Mouse (Mus musculus) kidney, adult 9 months (tissue): Measurements from ENCODE around the gene Uck2.

Experiments used
- DNase-seq: peaks from one replicate; pipeline ENCODE4 v3.0.0; 2022

The Uck2 gene

DNA sequence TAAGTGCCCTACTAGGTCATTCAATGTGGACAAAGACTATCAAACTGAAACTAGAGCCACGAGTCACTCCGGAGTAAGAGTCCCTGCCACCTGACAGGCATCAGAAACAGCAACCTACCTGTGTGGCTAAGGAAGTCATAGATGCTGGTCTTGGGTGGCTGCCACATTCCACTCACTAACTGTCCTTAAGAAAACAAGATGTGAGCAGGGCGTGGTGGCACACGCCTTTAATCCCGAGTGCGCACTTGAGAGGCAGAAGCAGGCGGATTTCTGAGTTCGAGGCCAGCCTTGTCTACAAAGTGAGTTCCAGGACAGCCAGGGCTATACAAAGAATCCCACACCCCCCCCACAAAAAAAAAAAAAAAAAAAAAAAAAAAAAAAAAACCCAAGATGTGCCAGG lies 35.2 kb downstream of the Uck2 start:
- no peak for DNase-seq

DNA sequence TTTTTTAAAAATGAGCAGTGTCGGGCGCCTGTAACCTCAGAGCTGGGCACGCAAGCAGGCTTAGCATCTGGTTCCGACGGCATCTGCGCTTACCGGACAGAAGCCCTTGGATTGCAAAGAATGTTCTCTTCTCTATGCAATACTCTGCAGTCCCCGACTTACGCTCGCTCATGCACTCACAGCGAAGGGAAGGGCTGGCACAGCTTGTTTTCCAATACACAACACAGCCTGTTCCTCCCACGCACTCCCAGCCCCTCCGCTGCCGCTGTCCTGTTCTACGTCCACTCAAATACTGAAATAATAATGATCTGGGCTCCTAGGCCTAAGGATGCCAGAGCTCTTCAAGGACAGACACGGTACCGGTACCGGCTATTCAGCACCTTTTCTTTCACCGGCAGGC lies 35.9 kb downstream of the Uck2 start:
- no peak for DNase-seq

DNA sequence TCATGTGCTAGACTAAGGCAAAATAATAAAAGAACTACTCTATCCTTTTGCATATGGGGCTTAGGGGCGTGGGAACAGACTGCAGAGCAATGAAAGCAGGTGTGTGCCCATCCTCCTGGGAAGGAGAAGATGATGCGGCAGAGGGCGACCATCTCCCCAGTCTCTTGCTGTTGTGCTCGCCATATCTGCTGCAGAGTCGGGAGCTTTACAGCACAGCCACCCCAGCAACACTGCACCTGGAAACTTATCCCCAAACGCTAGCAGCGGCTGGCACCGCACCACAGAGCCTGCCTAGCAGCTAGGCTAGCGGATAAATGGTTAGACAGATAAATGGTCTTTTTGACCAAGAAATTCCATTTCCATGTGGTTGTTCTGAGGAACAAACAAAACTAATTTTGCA lies 37.2 kb downstream of the Uck2 start:
- DNase-seq: no peak

DNA sequence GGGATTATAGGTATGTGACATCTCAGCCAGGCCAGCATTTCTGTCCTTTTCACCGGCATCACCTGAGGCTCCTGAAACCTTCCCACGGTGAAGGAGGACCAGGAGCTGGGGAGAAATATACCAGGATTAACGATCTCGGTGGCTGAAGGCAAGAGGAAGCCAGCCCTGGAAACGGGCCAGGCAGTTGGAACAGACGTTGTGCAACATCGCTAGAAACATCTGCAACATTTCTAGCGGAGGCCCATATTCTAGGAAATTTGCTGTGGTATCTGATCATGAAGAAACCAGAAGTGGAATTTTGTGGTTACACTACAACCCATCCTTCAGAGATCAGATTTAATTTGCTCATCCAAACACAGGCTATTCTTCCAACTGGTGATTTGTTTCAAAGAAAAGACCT lies 38.1 kb downstream of the Uck2 start:
- DNase-seq: peak; percentile 35

DNA sequence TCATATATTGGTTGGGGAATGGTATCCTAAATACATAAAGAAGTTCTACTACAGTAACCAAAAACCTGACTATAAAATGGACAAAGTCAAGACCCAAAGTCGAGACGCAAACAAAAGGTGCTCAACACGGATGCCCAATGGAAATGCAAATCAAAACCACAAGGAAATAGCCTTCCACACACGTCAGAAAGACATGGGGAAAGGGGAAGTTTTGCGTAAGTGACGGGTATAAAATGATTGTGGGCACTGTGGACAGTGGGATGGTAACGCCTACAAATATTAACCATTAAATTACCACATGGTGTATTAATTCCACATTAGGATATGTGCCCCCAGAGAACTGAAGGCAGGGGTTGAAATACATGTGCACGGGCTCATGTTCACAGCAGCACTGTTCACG lies 38.8 kb downstream of the Uck2 start:
- no peak for DNase-seq

DNA sequence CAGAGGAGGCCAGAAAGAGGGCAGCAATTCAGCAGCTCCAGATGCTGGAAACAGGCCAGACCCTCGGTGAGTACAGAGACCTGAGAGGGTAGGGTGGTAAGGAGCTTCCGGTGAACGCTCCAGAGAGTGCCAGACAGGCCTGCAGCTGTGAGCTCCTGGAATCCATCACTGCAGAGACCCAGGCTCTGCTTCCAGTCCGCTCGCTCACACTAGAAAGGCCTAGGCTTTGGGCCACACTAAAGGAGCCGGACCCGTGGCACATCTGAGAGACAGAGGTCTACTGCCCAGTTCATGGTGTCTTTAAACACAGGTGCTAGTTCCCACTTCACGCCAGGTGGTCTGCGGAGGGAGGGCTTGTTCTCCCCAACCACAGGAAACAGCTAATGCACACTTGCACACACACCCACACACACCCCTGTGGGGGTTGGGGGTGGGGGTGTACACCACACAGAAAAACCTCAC lies 39.9 kb downstream of the Uck2 start:
- DNase-seq: no peak

DNA sequence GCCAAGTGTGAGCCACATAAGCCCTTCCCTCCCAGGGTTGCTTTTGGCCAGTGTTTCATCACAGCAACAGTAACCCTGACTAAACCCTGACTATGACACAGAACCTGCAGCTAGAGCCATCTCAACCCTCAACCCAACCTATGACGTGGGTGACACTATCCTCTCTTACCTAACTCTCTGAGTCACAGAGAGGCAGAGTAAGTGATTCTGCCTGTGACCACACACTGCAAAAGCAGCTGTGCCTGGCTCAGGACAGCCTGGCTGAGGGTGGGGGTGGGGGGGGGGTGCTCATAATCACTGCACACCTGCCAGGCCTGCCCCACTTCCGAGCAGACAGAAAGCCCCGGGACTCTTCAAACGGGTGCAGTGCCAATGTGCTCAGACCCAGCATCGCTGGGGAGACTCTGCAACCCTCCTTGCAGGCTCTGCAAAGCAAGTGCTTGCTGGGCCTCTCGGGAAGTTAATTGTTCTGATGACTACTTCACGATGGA lies 42.9 kb downstream of the Uck2 start:
- no peak for DNase-seq

DNA sequence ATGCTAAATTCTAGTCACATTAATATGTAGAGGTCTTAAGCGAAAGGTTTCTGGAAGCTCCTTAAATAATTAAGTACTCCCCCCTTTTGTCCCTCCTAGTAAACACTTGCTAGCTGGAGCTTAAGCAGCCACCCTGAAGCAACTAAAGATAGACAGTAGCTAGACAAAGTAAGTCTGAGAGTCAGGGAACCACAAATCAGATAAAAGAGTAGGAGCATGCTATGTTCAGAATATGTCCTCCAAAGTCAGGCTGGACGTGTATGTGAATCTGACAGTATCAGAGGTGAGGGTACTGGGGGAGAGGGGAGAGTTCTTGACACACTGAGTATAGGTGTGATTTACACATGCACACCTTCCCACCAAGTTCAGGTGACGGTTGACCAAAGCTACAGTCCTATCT lies 43.6 kb downstream of the Uck2 start:
- DNase-seq: no peak

DNA sequence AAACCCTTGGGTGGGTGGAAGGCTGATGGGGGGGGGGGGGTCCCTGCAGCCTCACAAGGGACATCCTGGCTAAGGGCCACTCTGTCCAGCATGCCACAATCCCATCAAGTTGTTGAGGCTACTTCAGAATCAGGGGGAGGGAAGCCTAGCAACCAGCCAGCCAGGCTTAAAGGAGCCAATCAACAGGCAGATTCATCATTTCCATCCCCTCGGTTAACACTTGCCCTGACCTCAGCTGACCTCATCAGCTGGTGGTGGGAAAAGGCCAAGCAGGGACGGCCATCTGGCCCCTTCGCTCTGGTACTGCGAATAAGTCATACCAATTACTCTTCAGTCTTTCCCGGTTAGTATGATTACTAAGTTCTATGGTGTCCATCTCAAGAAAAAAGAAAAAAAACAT lies 44.8 kb downstream of the Uck2 start:
- no peak for DNase-seq

DNA sequence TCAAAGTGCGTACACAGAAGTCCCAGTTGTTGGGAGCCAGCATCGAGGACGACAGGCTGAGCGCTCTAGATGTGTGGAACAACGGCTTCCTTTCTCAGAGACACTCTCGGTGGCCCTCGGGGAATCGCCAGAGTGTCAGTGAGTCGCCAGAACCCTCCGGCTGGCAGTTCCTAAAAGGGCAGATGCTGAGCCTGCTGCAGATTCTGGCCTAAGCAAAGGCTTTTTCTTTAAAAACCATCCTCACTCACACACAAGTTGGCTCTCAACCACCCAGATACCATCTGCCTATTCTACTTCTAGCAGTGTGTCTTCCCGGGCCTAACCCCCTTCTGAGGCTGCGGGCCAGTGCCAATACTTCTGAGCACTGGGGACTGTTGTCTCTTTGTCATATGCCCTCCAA lies 45.2 kb downstream of the Uck2 start:
- no peak for DNase-seq

DNA sequence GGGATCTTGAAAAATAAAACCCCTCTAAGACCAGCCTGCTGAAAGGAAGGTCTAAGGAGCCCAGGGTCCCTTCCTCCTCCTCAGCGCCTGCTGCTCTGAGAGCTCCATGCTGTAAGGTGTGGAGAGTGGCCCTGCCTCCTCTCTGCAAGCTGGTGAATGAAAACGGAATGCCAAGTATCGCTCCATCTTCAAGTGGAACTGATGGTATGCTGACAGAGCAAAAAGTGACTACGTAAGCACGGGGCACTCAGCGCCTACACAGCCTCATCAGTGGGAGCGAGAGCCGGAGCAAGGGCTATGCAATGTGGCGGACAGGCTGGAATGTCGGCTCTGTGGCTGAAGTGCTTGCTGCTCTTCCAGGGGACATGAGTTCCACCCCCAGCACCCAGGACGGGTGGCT lies 47.3 kb downstream of the Uck2 start:
- DNase-seq: no peak

DNA sequence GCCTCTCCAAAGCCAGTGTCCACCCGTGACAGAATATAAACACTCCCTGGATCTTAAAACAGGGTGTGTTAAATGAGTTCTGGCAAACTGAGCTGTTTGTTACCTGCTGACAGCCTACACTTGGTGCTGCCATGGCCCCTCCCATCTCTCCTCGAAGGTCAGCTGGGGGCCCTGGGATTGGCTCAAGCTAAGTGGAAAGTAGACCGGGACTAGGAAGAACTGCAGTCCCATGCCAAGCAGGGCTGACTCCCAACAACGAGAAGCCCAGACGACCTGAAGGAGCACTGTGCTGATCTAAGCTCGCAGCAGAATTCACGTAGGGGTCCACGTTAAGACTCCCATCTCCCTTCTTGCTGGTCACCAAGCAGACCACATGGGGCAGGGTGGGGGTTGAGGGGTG lies 48.3 kb downstream of the Uck2 start:
- no peak for DNase-seq

DNA sequence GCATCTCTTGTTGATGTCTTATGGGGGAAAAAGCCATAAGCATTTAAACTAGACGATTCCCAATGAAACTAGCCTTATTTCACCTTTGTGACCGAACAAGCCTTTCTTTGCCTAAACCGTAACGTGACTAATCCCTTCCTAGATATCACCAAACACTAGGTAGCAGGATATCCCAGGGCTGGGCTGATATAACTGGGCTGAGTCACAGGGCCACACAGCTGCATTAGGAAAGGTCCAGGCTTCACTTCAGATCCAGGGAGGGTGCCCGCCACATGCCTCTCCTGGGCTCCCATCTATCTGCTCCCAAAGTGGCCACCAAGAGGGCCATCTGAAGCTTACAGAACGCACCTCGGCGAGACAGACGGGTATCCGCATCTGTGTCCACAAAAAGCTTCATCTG lies 50.8 kb downstream of the Uck2 start:
- DNase-seq: no peak

DNA sequence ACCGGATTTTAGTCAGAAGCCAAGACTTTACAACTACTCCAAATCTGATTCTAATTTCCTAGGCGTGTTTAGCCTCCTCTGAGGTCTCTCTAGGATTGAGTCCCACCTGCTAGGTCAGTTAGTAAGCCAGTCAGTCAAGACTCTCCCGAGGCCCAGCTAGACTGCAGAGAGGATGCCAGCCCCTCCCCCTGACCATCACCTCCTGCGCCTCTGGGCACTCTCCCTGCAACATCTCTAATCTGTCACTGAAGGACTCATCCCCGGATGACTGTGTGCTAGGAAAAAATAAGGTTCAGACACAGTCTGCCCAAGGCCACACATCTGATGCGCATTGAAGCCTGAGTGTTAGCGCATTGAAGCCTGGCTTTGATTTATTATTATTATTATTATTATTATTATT lies 52.2 kb downstream of the Uck2 start:
- no peak for DNase-seq

DNA sequence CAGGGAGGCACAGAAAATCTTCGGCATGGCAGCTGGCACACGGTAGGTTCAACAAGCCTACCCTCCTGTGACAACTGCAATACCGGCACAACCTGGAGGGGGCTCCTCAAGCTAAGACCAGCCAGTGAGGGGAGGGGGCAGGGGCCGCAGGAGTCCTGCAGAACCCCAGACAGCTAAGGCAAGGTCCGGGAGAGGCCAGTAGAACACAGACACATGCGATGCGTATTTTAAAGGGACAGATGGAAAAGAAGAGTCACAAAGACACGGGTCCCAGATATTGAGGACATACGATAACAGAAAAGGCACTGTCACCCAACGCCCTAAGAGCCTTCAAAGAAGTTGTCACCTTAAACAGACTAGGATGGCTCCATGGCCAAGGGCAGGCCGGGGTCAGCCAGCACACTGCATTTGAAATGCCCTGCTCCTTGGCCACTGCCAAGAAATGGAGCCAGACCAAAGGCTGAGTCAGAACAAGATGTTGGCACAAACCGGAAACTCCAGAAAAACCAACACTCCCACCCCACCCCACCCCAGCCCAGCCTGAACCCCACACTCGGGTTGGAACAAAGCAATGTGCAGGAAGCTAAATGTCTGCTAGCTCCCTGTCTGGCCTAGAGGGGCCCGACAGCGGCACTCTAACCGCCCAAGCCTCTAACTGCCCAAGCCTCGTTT lies 53.4 kb downstream of the Uck2 start:
- no peak for DNase-seq

DNA sequence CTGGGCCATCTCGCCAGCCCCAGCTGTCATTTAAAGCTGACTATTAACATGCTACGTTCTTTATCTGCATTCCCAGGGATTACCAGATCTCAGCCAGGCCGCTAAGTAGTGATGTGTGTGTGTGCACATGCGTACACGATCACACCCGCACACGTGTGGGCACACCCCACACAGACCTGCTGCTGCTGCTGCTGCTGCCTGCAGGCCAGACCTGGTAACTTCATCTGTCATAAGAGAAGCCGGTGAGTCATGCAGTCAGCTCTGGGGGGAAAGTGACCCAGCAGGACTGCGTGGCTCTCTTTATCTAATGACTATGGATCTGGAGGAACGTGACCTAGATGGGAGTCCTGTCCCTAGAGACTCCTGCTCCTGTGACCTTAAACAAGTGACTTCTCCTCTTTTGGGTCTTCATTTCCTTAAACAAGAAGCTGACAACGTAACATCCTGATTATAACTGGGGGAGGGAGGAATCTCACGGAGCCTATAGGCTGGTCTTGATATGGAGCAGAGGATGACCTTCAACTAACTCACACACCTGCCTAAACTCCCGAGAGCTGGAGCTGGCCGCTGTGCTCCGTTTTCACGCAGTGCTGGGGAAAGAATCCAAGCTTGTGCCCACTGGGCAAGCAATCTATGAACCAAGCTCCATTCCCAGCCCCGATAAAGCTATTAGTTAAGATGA lies 54.0 kb downstream of the Uck2 start:
- DNase-seq: no peak

DNA sequence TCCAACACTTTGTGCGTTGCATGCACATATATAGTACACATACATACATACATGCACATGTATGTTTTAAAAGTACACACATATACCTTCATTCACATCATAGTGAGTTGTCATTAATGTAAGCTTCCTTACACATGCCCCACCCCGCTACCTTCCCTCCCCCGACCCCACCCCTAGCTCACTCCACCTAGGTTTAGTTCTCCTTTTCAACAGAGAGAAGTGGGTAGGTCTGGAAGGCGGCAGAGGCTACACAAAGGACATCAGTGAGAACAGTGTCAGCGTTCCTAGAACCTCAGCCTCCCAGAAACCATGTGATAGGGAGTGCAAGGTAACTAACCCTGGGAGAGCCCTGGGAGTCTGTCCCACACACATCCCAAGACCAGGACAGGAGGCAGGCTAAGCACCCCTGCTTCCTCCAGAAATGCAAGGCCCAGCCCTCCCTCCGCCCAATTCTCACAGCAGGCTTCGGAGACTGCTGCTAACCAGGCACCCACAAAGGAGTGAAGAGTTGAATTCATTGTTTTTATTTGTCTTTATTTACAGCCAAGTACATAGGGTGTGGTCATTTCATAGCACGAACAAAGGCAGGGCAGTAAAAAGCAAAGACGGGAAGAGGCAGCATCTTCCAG lies 62.6 kb downstream of the Uck2 start:
- no peak for DNase-seq

DNA sequence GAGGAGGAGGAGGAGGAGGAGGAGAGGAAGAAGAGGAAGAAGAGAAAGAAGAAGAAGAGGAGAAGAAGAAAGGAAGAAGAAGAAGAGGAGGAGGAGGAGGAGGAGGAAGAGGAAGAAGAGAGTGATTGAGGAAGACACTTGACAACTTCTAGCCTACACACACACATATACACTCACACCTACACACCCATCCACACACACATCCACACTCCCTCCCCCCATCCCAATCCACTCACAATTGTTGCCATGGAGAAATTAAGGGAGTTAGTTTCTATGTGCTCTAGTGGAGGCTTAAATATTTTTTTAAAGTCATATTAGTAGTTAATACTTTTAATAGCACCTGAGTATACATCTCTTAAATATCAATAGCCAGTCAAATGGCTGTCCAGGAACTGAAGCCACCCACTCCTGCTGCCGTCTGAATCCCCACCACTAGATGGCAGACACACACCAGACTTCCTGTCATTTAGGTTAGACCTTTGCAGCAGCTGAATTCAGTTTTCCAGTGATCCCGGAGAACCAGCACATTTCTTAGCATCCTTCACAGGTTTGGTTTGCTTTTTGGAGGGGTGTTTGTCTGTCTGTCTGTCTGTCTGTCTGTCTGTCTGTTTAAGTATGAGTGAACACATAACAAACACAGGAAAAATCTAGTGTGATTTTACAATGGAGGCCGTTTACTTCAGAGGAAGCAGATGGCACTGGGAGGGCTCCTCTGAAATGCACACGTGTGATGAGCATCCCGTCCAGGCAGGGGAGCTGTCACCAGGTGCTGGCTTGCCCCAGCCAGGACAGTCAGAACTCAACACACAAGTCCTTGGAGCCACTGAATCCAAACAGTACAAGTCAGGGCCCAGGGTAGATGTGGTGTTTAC lies 64.6 kb downstream of the Uck2 start:
- peak; percentile 88 for DNase-seq

DNA sequence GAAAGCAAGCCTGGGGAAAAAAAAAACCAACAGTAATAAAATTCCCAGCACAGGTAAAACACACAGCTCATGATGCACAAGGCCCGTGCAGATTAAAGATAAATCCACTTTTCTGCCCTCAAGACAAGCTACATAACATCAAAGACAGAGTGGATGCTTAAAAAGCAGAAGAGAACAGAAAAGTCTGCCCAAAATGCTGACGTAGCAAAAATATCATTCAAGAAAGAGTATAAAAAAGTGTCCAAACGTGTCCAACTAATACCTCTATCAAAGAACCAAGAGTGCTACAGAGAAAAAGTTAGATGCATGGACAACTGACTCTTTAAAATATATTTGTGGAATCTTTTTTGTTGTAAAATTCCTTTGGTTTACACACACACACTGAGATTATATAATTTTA lies 69.7 kb downstream of the Uck2 start:
- no peak for DNase-seq

DNA sequence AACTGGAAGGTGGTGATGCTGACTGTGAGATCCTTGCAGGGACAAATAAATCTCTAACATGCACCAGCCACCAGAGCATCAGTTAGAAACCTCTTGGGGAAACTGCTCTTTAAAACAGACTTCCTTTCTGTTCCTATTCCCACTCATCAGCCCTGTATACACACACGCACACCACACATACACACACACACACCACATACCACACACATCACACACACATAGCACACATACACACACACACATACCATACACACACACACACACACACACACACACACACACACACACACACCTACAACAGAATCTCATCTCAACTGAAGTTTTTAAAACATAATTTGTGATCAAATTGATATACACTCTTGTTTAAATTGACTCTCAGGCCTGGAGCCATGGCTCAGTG lies 72.4 kb downstream of the Uck2 start:
- no peak for DNase-seq

DNA sequence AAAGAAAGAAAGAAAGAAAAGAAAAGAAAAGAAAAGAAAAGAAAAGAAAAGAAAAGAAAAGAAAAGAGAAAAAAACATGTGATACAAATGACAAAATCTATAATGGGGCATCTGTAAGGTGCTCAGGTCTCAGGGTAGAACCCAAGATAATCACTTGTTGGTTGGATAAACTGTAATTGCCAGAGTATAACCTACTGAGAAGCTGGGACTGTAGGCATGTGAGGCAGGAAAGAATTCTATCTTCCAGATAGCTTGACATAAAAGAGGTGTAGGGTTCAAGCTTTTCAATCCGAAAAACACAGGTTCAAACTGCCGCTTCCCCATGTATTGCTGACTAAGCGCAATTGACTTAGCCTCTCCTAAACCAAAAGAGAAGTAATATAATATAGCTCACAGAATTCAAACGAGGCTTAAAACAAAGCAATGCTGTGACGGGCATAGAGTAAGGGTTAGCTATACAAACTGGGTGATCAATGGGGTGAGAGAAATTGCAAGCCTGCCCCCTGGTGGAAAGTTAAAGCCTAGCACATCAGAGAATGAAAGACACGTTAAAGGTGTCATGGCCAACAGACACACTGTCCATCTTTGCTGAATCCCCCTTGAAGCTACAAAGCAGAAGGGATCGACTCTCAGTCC lies 73.0 kb downstream of the Uck2 start:
- DNase-seq: peak; percentile 52

DNA sequence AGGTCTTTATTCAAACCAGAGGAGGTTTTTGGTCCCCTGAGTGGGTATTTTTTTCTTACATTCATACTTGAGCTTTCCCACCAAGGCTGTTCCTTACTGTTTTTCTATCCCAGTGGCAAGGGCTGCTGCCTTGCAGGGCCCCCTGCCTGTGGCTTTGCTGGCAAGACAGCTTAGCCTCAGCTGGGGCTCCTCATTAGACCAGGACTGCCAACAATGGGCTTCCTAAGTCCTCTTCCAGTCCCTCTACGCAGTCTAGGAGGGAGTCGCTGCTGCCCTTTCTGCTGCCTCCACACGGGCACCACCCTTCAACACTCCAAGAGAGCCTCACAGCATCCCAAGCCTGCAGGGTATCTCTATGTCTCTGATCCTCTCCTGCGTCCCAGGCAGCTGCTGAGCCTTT lies 76.3 kb downstream of the Uck2 start:
- DNase-seq: no peak
